Mouse (Mus musculus): ENCODE data around the gene Flot1.

DNA sequence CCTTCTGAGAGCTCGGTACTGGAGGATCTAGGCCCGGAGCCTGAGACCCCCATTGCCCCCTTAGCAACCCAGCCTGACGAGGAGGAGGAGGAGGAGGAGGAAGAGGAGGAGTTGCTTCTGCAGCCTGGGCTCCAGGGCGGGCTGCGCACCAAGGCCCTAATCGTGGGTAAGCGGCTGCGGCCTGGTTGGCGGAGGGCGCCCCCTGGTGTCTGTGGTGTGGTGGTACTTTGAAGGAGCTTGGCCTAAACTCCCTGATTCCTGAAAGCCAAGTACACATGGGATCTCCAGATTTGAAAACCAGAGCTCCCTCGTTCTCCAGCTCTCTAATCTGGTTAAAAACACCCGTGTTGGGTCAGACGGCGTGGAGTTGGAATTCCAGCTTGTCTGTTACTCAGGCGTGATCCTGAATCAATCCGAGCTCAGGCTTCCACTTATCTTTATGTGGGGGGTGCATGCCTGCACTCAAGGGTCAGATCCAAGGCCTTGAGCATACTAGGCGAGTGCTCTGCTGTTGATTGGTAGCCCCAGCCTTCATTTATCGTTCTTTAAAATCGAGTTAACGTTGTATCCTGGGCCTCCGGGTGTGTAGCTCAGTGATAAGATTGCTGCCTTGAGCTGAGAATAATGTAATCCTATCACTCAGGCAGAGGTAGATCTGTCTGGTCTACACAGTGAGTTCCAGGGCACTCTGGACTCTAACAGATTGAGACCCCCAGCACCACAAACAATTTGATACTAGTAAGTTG lies 50.9 kb downstream of the Flot1 start:
- TF ChIP-seq CTCF (IDR thresholded peaks at IDR 0.05; ENCODE audit: low read depth, low read length) (peak; percentile 83), TAL1 (conservative IDR thresholded peaks at IDR 0.05; ENCODE audit: low read depth, low read length) (peak; percentile 38), POLR2AphosphoS5 (IDR thresholded peaks at IDR 0.05; ENCODE audit: insufficient replicate concordance, low read depth, low read length) (no peak)

Measured in G1E (cell line).